20 mouse cellular contexts compared by ENCODE assay signal in genomic region chr9:114522041-114522440, GRCm38 (mm10). TPM values are rescaled to one million over a fixed set of nuclear protein-coding genes. Genes with fewer than 3 reads are reported as not detected.
DNase-seq lines count a peak whose midpoint lies in the region; ATAC-seq and TF ChIP-seq lines count a peak whose summit lies in the region.
"Had no signal": no experiment of that assay in that cellular context is flagged by ENCODE, and none has a peak within 500 bp of the region (broad histone marks: within the 10 kb centered on the region; RNA-seq: fewer than 3 reads in every experiment).

No protein-coding gene starts in this region.

- TF ChIP-seq CTCF in kidney, postnatal 0 days (IDR thresholded peaks at IDR 0.05; ENCODE audit: low read depth) = peak; percentile 46

- ATAC-seq in kidney, postnatal 0 days (replicated peaks; ENCODE audit: low FRiP score, low read depth) = no peak
- ATAC-seq in liver, embryonic 15.5 days (ENCODE audit: insufficient read depth) = no peak
- ATAC-seq in midbrain, embryonic 15.5 days (replicated peaks) = no peak
- ATAC-seq in erythroblast, adult 5-6 weeks (replicated peaks; ENCODE audit: low FRiP score, poor library complexity, severe bottlenecking) = no peak

- no peak overlapping the region for H3K9ac ChIP-seq in kidney, postnatal 0 days (ENCODE audit: low read depth, low read length)
- H3K9ac ChIP-seq in liver, embryonic 15.5 days = no peak overlapping the region
- no peak overlapping the region for H3K9ac ChIP-seq in midbrain, embryonic 15.5 days
- H3K9ac ChIP-seq: hindbrain, embryonic 14.5 days had no signal

- 66% methylated on average over 5 of the region's 5 CpGs for WGBS in kidney, postnatal 0 days
- WGBS in liver, embryonic 15.5 days (ENCODE audit: insufficient replicate concordance) = 38% methylated on average over 5 of the region's 5 CpGs
- WGBS in midbrain, embryonic 15.5 days = 49% methylated on average over 5 of the region's 5 CpGs

- DNase-seq in kidney, postnatal 0 days (ENCODE audit: low spot score) = no peak
- no peak for DNase-seq in kidney, postnatal 36 days
- peak; percentile 37 for DNase-seq in thymus, postnatal 14 days
- DNase-seq in thymus, postnatal 10 days (ENCODE audit: low spot score in 2 of 2) = no peak
- DNase-seq in gastrocnemius, postnatal 10 days = no peak
- DNase-seq: cerebellum, adult 18-20 months; heart, adult 11 months; kidney, adult 8-10 months; lung, postnatal 14 days had no signal

- no peak overlapping the region for H3K4me2 ChIP-seq in kidney, postnatal 0 days (ENCODE audit: low read length)
- no peak overlapping the region for H3K4me2 ChIP-seq in liver, embryonic 15.5 days
- H3K4me2 ChIP-seq in midbrain, embryonic 15.5 days = no peak overlapping the region
- H3K4me2 ChIP-seq: hindbrain, embryonic 14.5 days had no signal

- H3K4me3 ChIP-seq in kidney, postnatal 0 days (replicated peaks; ENCODE audit: low read depth, low read length) = no peak overlapping the region
- no peak overlapping the region for H3K4me3 ChIP-seq in liver, embryonic 15.5 days (replicated peaks)
- no peak overlapping the region for H3K4me3 ChIP-seq in midbrain, embryonic 15.5 days
- H3K4me3 ChIP-seq: limb, embryonic 10.5 days had no signal

- H3K36me3 ChIP-seq in kidney, postnatal 0 days (ENCODE audit: insufficient read depth, low read length) = no peaks in the 10 kb centered on the region
- no peaks in the 10 kb centered on the region for H3K36me3 ChIP-seq in liver, embryonic 15.5 days (replicated peaks)
- H3K36me3 ChIP-seq in midbrain, embryonic 15.5 days (replicated peaks) = no peaks in the 10 kb centered on the region

- no peaks in the 10 kb centered on the region for H3K27me3 ChIP-seq in kidney, postnatal 0 days (ENCODE audit: insufficient read depth, low read length)
- no peaks in the 10 kb centered on the region for H3K27me3 ChIP-seq in liver, embryonic 15.5 days
- H3K27me3 ChIP-seq in midbrain, embryonic 15.5 days (replicated peaks) = no peaks in the 10 kb centered on the region; the same call in 1 of the 2 replicates

- H3K4me1 ChIP-seq in kidney, postnatal 0 days (replicated peaks; ENCODE audit: insufficient read depth, low read length) = peaks cover 10% of the 10 kb centered on the region
- H3K4me1 ChIP-seq in liver, embryonic 15.5 days (replicated peaks) = peaks cover 18% of the 10 kb centered on the region
- peaks cover 14% of the 10 kb centered on the region for H3K4me1 ChIP-seq in midbrain, embryonic 15.5 days

- no peak overlapping the region for H3K27ac ChIP-seq in kidney, postnatal 0 days
- peak overlapping the region; percentile 55; the same call in 1 of the 2 replicates for H3K27ac ChIP-seq in liver, embryonic 15.5 days (replicated peaks)
- no peak overlapping the region for H3K27ac ChIP-seq in midbrain, embryonic 15.5 days
- H3K27ac ChIP-seq: hindbrain, embryonic 14.5 days; limb, embryonic 10.5 days had no signal

- no peaks in the 10 kb centered on the region for H3K9me3 ChIP-seq in kidney, postnatal 0 days (replicated peaks; ENCODE audit: low read length)
- no peaks in the 10 kb centered on the region for H3K9me3 ChIP-seq in liver, embryonic 15.5 days (replicated peaks)
- no peaks in the 10 kb centered on the region for H3K9me3 ChIP-seq in midbrain, embryonic 15.5 days
- H3K9me3 ChIP-seq: limb, embryonic 10.5 days had no signal

RNA-seq across cellular contexts. Expression of gene C130032M10Rik, which starts 6.5 kb away (rescaled TPM):
- 0.16 TPM in 1 of 2 replicates, not detected in the other for polyA plus RNA-seq in kidney, postnatal 0 days (2015; fragmentation: Nextera tagmentation; extraction: Ambion mirVana)
- not detected in 2 replicates for polyA plus RNA-seq in liver, embryonic 15.5 days (2015; fragmentation: Nextera tagmentation; extraction: Ambion mirVana)
- polyA plus RNA-seq in midbrain, embryonic 15.5 days (2015; fragmentation: Nextera tagmentation; extraction: Ambion mirVana) = not detected in 2 replicates
- not detected in 2 replicates for total RNA-seq in erythroblast, adult 5-6 weeks (2015; ENCODE audit: low replicate concordance)
- not detected in 2 replicates for total RNA-seq in erythroblast, adult 5-6 weeks (2017; ENCODE audit: low replicate concordance)
- not detected for total RNA-seq in gastrocnemius, postnatal 10 days (2021)
- total RNA-seq: left cerebral cortex, adult 18-20 months had no signal
- polyA plus RNA-seq: cortical plate, adult 2 months; forebrain, embryonic 11.5 days; frontal cortex, adult 2 months; hindbrain, embryonic 14.5 days; neural tube, embryonic 14.5 days; stomach, embryonic 14.5 days had no signal

RNA-seq across cellular contexts. Expression of gene Ccr4, which starts 17.3 kb away (rescaled TPM):
- polyA plus RNA-seq in kidney, postnatal 0 days (2015; fragmentation: Nextera tagmentation; extraction: Ambion mirVana) = 0.19 and 0.84 TPM in 2 replicates
- not detected in 2 replicates for polyA plus RNA-seq in liver, embryonic 15.5 days (2015; fragmentation: Nextera tagmentation; extraction: Ambion mirVana)
- polyA plus RNA-seq in midbrain, embryonic 15.5 days (2015; fragmentation: Nextera tagmentation; extraction: Ambion mirVana) = not detected in 2 replicates
- not detected in 2 replicates for total RNA-seq in erythroblast, adult 5-6 weeks (2015; ENCODE audit: low replicate concordance)
- total RNA-seq in erythroblast, adult 5-6 weeks (2017; ENCODE audit: low replicate concordance) = not detected in 2 replicates
- total RNA-seq in gastrocnemius, postnatal 10 days (2021) = not detected
- total RNA-seq: left cerebral cortex, adult 18-20 months had no signal
- polyA plus RNA-seq: cortical plate, adult 2 months; forebrain, embryonic 11.5 days; frontal cortex, adult 2 months; hindbrain, embryonic 14.5 days; limb, embryonic 10.5 days; neural tube, embryonic 14.5 days; stomach, embryonic 14.5 days had no signal

RNA-seq across cellular contexts. Expression of gene Trim71, which starts 42.1 kb away (rescaled TPM):
- polyA plus RNA-seq in kidney, postnatal 0 days (2015; fragmentation: Nextera tagmentation; extraction: Ambion mirVana) = 0.43 and 0.46 TPM in 2 replicates
- polyA plus RNA-seq in liver, embryonic 15.5 days (2015; fragmentation: Nextera tagmentation; extraction: Ambion mirVana) = 0.86 TPM in 2 replicates
- polyA plus RNA-seq in midbrain, embryonic 15.5 days (2015; fragmentation: Nextera tagmentation; extraction: Ambion mirVana) = 0.15 and 0.17 TPM in 2 replicates
- not detected in 2 replicates for total RNA-seq in erythroblast, adult 5-6 weeks (2015; ENCODE audit: low replicate concordance)
- total RNA-seq in erythroblast, adult 5-6 weeks (2017; ENCODE audit: low replicate concordance) = not detected in 2 replicates
- under 1 TPM in 1 of 2 experiments, not detected in 1; 0.02 TPM for total RNA-seq in gastrocnemius, postnatal 10 days (2021)
